Mouse (Mus musculus): ENCODE results near the gene Rnf4.

GRCm38 (mm10) chr5:34319491-34320034, 16.5 kb upstream of the Rnf4 start:
- no peak for TF ChIP-seq CTCF (IDR thresholded peaks at IDR 0.05; ENCODE audit: insufficient read depth, low read length)
- no peak for TF ChIP-seq POLR2A (IDR thresholded peaks at IDR 0.05; ENCODE audit: borderline replicate concordance, extremely low read depth, low read depth, low read length)
